In the genomic region with DNA sequence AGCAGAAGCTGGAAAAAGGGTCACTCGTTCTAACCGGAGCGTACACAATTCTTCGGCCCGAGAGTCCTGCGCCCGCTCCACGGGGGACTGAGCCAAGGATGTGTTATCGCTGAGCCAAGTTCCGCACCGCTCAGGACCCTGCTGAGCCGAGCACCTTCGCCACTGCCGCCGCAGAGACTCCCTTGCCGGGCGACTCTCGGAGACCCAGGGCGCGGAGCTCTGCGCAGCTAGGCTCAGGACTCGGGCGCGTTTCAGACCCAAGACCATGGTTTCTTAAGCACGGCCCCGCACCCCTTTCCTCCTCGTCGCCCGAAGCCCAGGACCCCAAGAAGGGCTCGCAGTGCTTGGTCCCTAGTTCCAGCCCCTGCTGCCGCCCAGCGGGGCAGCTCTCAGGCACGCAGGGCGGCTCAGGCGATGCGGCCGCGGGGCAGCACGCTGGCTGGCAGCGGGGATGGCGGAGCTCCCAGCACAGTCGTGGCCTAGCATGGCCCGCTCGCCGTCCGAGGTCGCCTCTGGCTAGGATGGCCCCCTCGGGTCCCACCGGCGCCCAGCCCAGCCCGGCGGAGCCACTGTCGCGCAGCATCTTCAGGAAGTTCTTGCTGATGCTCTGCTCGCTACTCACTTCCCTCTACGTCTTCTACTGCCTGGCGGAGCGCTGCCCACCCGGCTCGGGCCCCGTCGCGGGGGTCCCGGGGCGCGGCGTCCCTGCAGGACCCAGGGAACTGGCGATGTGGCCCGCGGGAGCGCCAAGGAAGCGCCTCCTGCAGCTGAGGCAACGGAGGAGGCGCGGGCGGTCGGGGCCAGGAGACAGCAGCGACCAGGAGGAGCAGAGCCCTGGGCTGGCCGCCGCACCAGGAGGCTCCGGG, we compare ENCODE assay signal across 8 mouse cellular contexts. TPM values are rescaled to one million over a fixed set of nuclear protein-coding genes. Genes with fewer than 3 reads are reported as not detected.
DNase-seq lines count a peak whose midpoint lies in the region; ATAC-seq and TF ChIP-seq lines count a peak whose summit lies in the region.

No protein-coding gene starts in this region.

- TF ChIP-seq POLR2A in small intestine, adult 2 months (IDR thresholded peaks at IDR 0.05; ENCODE audit: low read depth, low read length), result no peak

- H3K27me3 ChIP-seq in forebrain, embryonic 16.5 days (replicated peaks; ENCODE audit: control insufficient read depth, insufficient read depth, low read length), result peaks cover 34% of the 10 kb centered on the region
- H3K27me3 ChIP-seq in hindbrain, embryonic 10.5 days (ENCODE audit: insufficient read depth, poor library complexity, severe bottlenecking), result peaks cover 57% of the 10 kb centered on the region
- 0 out of 2 replicates have a peak, but pooled peaks cover 2% of the 10 kb centered on the region for H3K27me3 ChIP-seq in limb, embryonic 11.5 days (ENCODE audit: control insufficient read depth, insufficient read depth, low read length)
- H3K27me3 ChIP-seq in small intestine, adult 2 months (ENCODE audit: control insufficient read depth, insufficient read depth, low read length), result peaks cover 20% of the 10 kb centered on the region

- H3K4me3 ChIP-seq in forebrain, embryonic 16.5 days (replicated peaks; ENCODE audit: low read length), result peak overlapping the region; percentile 56
- peak overlapping the region; percentile 80 for H3K4me3 ChIP-seq in hindbrain, embryonic 10.5 days
- peak overlapping the region; percentile 70 for H3K4me3 ChIP-seq in limb, embryonic 11.5 days (ENCODE audit: low read depth, low read length)
- peak overlapping the region; percentile 62 for H3K4me3 ChIP-seq in small intestine, adult 2 months (ENCODE audit: low read depth, low read length)

- no peak overlapping the region for H3K27ac ChIP-seq in forebrain, embryonic 16.5 days (ENCODE audit: low read length)
- peak overlapping the region; percentile 91 for H3K27ac ChIP-seq in hindbrain, embryonic 10.5 days
- peak overlapping the region; percentile 23 for H3K27ac ChIP-seq in limb, embryonic 11.5 days (replicated peaks; ENCODE audit: low read depth, low read length)
- H3K27ac ChIP-seq in small intestine, adult 2 months (ENCODE audit: insufficient read depth, low read depth, low read length), result peak overlapping the region; percentile 51

- ATAC-seq in forebrain, embryonic 16.5 days, result peak; percentile 77
- peak; percentile 49; the same call in 1 of the 2 replicates for ATAC-seq in limb, embryonic 11.5 days (ENCODE audit: insufficient number of reproducible peaks, low FRiP score, low TSS enrichment, low read depth)
- ATAC-seq in megakaryocyte-erythroid progenitor cell, adult 5-6 weeks (replicated peaks; ENCODE audit: low FRiP score, low TSS enrichment, poor library complexity, severe bottlenecking), result no peak

- WGBS in forebrain, embryonic 16.5 days, result under 1% methylated on average over 81 of the region's 81 CpGs
- WGBS in hindbrain, embryonic 10.5 days, result under 1% methylated on average over 81 of the region's 81 CpGs
- under 1% methylated on average over 81 of the region's 81 CpGs for WGBS in limb, embryonic 11.5 days
- WGBS in small intestine, adult 2 months, result 2% methylated on average over 81 of the region's 81 CpGs

- peak overlapping the region; percentile 64 for H3K9ac ChIP-seq in forebrain, embryonic 16.5 days (replicated peaks; ENCODE audit: low read depth, low read length)
- peak overlapping the region; percentile 91 for H3K9ac ChIP-seq in limb, embryonic 11.5 days (ENCODE audit: low read length)

- no peak for TF ChIP-seq CTCF in small intestine, adult 2 months (IDR thresholded peaks at IDR 0.05; ENCODE audit: extremely low read depth, insufficient read length, insufficient replicate concordance, low read depth, low read length)

- H3K9me3 ChIP-seq in forebrain, embryonic 16.5 days (ENCODE audit: control insufficient read depth, low read length), result no peaks in the 10 kb centered on the region
- H3K9me3 ChIP-seq in hindbrain, embryonic 10.5 days, result no peaks in the 10 kb centered on the region
- H3K9me3 ChIP-seq in limb, embryonic 11.5 days (ENCODE audit: control insufficient read depth, low read length), result no peaks in the 10 kb centered on the region

- H3K36me3 ChIP-seq in forebrain, embryonic 16.5 days (ENCODE audit: control insufficient read depth, insufficient read depth), result no peaks in the 10 kb centered on the region
- H3K36me3 ChIP-seq in hindbrain, embryonic 10.5 days, result no peaks in the 10 kb centered on the region
- H3K36me3 ChIP-seq in limb, embryonic 11.5 days (ENCODE audit: control insufficient read depth, insufficient read depth, low read length), result no peaks in the 10 kb centered on the region
- H3K36me3 ChIP-seq in small intestine, adult 2 months (ENCODE audit: control insufficient read depth, insufficient read depth, low read length), result no peaks in the 10 kb centered on the region

- H3K4me1 ChIP-seq in forebrain, embryonic 16.5 days (replicated peaks; ENCODE audit: control insufficient read depth, insufficient read depth, low read length), result peaks cover 19% of the 10 kb centered on the region
- H3K4me1 ChIP-seq in hindbrain, embryonic 10.5 days (replicated peaks), result peaks cover 40% of the 10 kb centered on the region
- H3K4me1 ChIP-seq in limb, embryonic 11.5 days (ENCODE audit: control insufficient read depth, insufficient read depth, low read length), result peaks cover 10% of the 10 kb centered on the region; the same call in 1 of the 2 replicates
- peaks cover 5% of the 10 kb centered on the region; the same call in 1 of the 2 replicates for H3K4me1 ChIP-seq in small intestine, adult 2 months (ENCODE audit: control insufficient read depth, insufficient read depth, insufficient read length, low read length)

- DNase-seq in Muller cell, postnatal 12 days (ENCODE audit: inconsistent ontology term), result peak; percentile 63
- peak; percentile 28 for DNase-seq in adrenal gland, postnatal 14 days
- DNase-seq in hindbrain, embryonic 10.5 days (ENCODE audit: low spot score), result peak; percentile 73
- peak; percentile 80 for DNase-seq in limb, embryonic 11.5 days (ENCODE audit: low spot score)
- peak; percentile 44 for DNase-seq in mesoderm, embryonic 11.5 days (ENCODE audit: low read depth, low spot score)

- H3K4me2 ChIP-seq in forebrain, embryonic 16.5 days (ENCODE audit: low read length), result peak overlapping the region; percentile 98
- peak overlapping the region; percentile 98 for H3K4me2 ChIP-seq in limb, embryonic 11.5 days (ENCODE audit: low read depth, severe bottlenecking)

RNA-seq across cellular contexts. Expression of gene Hs3st3a1, which starts 0.6 kb away (rescaled TPM):
- total RNA-seq in adrenal gland, postnatal 14 days (2021), result 0.56 and 0.79 TPM in 2 replicates
- polyA plus RNA-seq in forebrain, embryonic 16.5 days (2015; fragmentation: Nextera tagmentation; extraction: Ambion mirVana), result 0.10 and 0.32 TPM in 2 replicates
- 1.6 and 1.7 TPM in 2 replicates for polyA plus RNA-seq in hindbrain, embryonic 10.5 days (2016; fragmentation: Nextera tagmentation; extraction: Ambion mirVana)
- 4.6 and 5.5 TPM in 2 replicates for polyA plus RNA-seq in limb, embryonic 11.5 days (2014; fragmentation: Nextera tagmentation; extraction: Ambion mirVana)
- 0.42 and 0.52 TPM in 2 replicates for polyA plus RNA-seq in small intestine, adult 2 months (2012; rRNA removed)
- total RNA-seq in megakaryocyte-erythroid progenitor cell, adult 5-6 weeks (2014; fragmentation: Nextera tagmentation), result not detected in 2 replicates
- total RNA-seq in megakaryocyte-erythroid progenitor cell, adult 5-6 weeks (2017), result not detected in 2 replicates

RNA-seq across cellular contexts. Expression of gene F930015N05Rik, which starts 0.7 kb away (rescaled TPM):
- not detected in 2 replicates for total RNA-seq in adrenal gland, postnatal 14 days (2021)
- 0.38 TPM in 1 of 2 replicates, not detected in the other for polyA plus RNA-seq in forebrain, embryonic 16.5 days (2015; fragmentation: Nextera tagmentation; extraction: Ambion mirVana)
- 1.3 and 2.2 TPM in 2 replicates for polyA plus RNA-seq in hindbrain, embryonic 10.5 days (2016; fragmentation: Nextera tagmentation; extraction: Ambion mirVana)
- polyA plus RNA-seq in limb, embryonic 11.5 days (2014; fragmentation: Nextera tagmentation; extraction: Ambion mirVana), result 2.4 and 3.4 TPM in 2 replicates
- 0.06 and 0.19 TPM in 2 replicates for polyA plus RNA-seq in small intestine, adult 2 months (2012; rRNA removed)
- not detected in 2 replicates for total RNA-seq in megakaryocyte-erythroid progenitor cell, adult 5-6 weeks (2014; fragmentation: Nextera tagmentation)
- total RNA-seq in megakaryocyte-erythroid progenitor cell, adult 5-6 weeks (2017), result not detected in 2 replicates

Comparison
In these comparisons a context has a peak if more than half of its experiments do, and no peak if none do; other contexts are left out.
1. DNase-seq: peak in every context shown above with its lines; median percentile 80 in limb, embryonic 11.5 days; 73 in hindbrain, embryonic 10.5 days; 63 in Muller cell, postnatal 12 days; 44 in mesoderm, embryonic 11.5 days; 28 in adrenal gland, postnatal 14 days.